ENCODE assay signal across 17 mouse cellular contexts in genomic region chr12:84858149-84859113, GRCm38 (mm10). TPM values are rescaled to one million over a fixed set of nuclear protein-coding genes. Genes with fewer than 3 reads are reported as not detected.
A peak's percentile ranks its signal among the peaks of the same experiment; 100 is the strongest.
DNase-seq lines count a peak whose midpoint lies in the region; ATAC-seq and TF ChIP-seq lines count a peak whose summit lies in the region.
"Had no signal": no experiment of that assay in that cellular context is flagged by ENCODE, and none has a peak within 500 bp of the region (broad histone marks: within the 10 kb centered on the region; RNA-seq: fewer than 3 reads in every experiment).

No protein-coding gene starts in this region.

- H3K4me2 ChIP-seq in limb, embryonic 12.5 days: no peak overlapping the region
- peak overlapping the region; percentile 5; the same call in 1 of the 2 replicates for H3K4me2 ChIP-seq in liver, embryonic 13.5 days
- H3K4me2 ChIP-seq in forebrain, embryonic 12.5 days: no peak overlapping the region
- H3K4me2 ChIP-seq: limb, embryonic 13.5 days; midbrain, embryonic 12.5 days; neural tube, embryonic 13.5 days had no signal

- peaks cover 32% of the 10 kb centered on the region for H3K4me1 ChIP-seq in limb, embryonic 12.5 days (replicated peaks)
- H3K4me1 ChIP-seq in limb, embryonic 10.5 days: peaks cover 29% of the 10 kb centered on the region
- peaks cover 4% of the 10 kb centered on the region for H3K4me1 ChIP-seq in ES-Bruce4 (ENCODE audit: control insufficient read depth, insufficient read depth, low read length)
- peaks cover 60% of the 10 kb centered on the region for H3K4me1 ChIP-seq in liver, embryonic 13.5 days (replicated peaks)
- no peaks in the 10 kb centered on the region for H3K4me1 ChIP-seq in forebrain, embryonic 12.5 days
- H3K4me1 ChIP-seq: midbrain, embryonic 12.5 days; neural tube, embryonic 13.5 days had no signal

- H3K9me3 ChIP-seq in limb, embryonic 12.5 days: no peaks in the 10 kb centered on the region
- H3K9me3 ChIP-seq in limb, embryonic 10.5 days (replicated peaks): no peaks in the 10 kb centered on the region
- no peaks in the 10 kb centered on the region for H3K9me3 ChIP-seq in ES-Bruce4 (replicated peaks; ENCODE audit: control insufficient read depth, insufficient read depth, low read length, poor library complexity, severe bottlenecking)
- H3K9me3 ChIP-seq in liver, embryonic 13.5 days (replicated peaks): no peaks in the 10 kb centered on the region
- no peaks in the 10 kb centered on the region for H3K9me3 ChIP-seq in forebrain, embryonic 12.5 days
- H3K9me3 ChIP-seq: limb, embryonic 13.5 days; midbrain, embryonic 12.5 days; neural tube, embryonic 13.5 days had no signal

- TF ChIP-seq EP300 in ES-Bruce4 (IDR thresholded peaks at IDR 0.05; ENCODE audit: insufficient read depth, low read depth, low read length): no peak

- 30% methylated on average over 17 of the region's 17 CpGs for WGBS in limb, embryonic 12.5 days
- 32% methylated on average over 17 of the region's 17 CpGs for WGBS in limb, embryonic 10.5 days
- 57% methylated on average over 17 of the region's 17 CpGs for WGBS in liver, embryonic 13.5 days (ENCODE audit: insufficient replicate concordance)
- WGBS in forebrain, embryonic 12.5 days: 71% methylated on average over 17 of the region's 17 CpGs

- H3K27ac ChIP-seq in limb, embryonic 12.5 days: no peak overlapping the region
- no peak overlapping the region; the same call in 1 of the 2 replicates for H3K27ac ChIP-seq in limb, embryonic 10.5 days
- H3K27ac ChIP-seq in ES-Bruce4 (ENCODE audit: insufficient read depth, low read length): peak overlapping the region; percentile 54
- peak overlapping the region; percentile 36; the same call in 1 of the 2 replicates for H3K27ac ChIP-seq in liver, embryonic 13.5 days
- H3K27ac ChIP-seq in forebrain, embryonic 12.5 days: no peak overlapping the region
- H3K27ac ChIP-seq: limb, embryonic 13.5 days; midbrain, embryonic 12.5 days; neural tube, embryonic 13.5 days had no signal

- no peak for TF ChIP-seq POLR2A in ES-Bruce4 (IDR thresholded peaks at IDR 0.05; ENCODE audit: insufficient read depth, low read length)

- ATAC-seq in limb, embryonic 12.5 days (ENCODE audit: insufficient number of reproducible peaks, insufficient read depth, low FRiP score, low TSS enrichment, low read depth): peak; percentile 29; the same call in 1 of the 2 replicates
- ATAC-seq in liver, embryonic 13.5 days (ENCODE audit: low read depth): no peak
- ATAC-seq in forebrain, embryonic 12.5 days (ENCODE audit: low FRiP score): no peak
- ATAC-seq: forebrain, embryonic 16.5 days; inflammation-experienced regulatory T-cells, adult 6 months had no signal

- H3K4me3 ChIP-seq in limb, embryonic 12.5 days (replicated peaks): no peak overlapping the region
- H3K4me3 ChIP-seq in limb, embryonic 10.5 days: no peak overlapping the region
- no peak overlapping the region for H3K4me3 ChIP-seq in ES-Bruce4 (ENCODE audit: low read depth, low read length)
- no peak overlapping the region for H3K4me3 ChIP-seq in liver, embryonic 13.5 days (replicated peaks)
- H3K4me3 ChIP-seq in forebrain, embryonic 12.5 days (replicated peaks): no peak overlapping the region
- H3K4me3 ChIP-seq: limb, embryonic 13.5 days; midbrain, embryonic 12.5 days; neural tube, embryonic 13.5 days had no signal

- no peak overlapping the region for H3K9ac ChIP-seq in limb, embryonic 12.5 days (replicated peaks)
- no peak overlapping the region for H3K9ac ChIP-seq in ES-Bruce4 (ENCODE audit: low read depth, poor library complexity, severe bottlenecking)
- no peak overlapping the region for H3K9ac ChIP-seq in liver, embryonic 13.5 days
- no peak overlapping the region for H3K9ac ChIP-seq in forebrain, embryonic 12.5 days
- H3K9ac ChIP-seq: limb, embryonic 13.5 days; midbrain, embryonic 12.5 days; neural tube, embryonic 13.5 days had no signal

- H3K27me3 ChIP-seq in limb, embryonic 12.5 days: peaks cover 13% of the 10 kb centered on the region; the same call in 1 of the 2 replicates
- H3K27me3 ChIP-seq in limb, embryonic 10.5 days (ENCODE audit: low read depth, poor library complexity, severe bottlenecking): no peaks in the 10 kb centered on the region
- no peaks in the 10 kb centered on the region for H3K27me3 ChIP-seq in ES-Bruce4 (ENCODE audit: control insufficient read depth, insufficient read depth, low read length, poor library complexity, severe bottlenecking)
- H3K27me3 ChIP-seq in liver, embryonic 13.5 days: peaks cover 4% of the 10 kb centered on the region; the same call in 1 of the 2 replicates
- no peaks in the 10 kb centered on the region for H3K27me3 ChIP-seq in forebrain, embryonic 12.5 days
- H3K27me3 ChIP-seq: midbrain, embryonic 12.5 days; neural tube, embryonic 13.5 days had no signal

- no peak for DNase-seq in limb, embryonic 10.5 days (ENCODE audit: low spot score)
- DNase-seq in brain, adult 2 months (ENCODE audit: low read depth, low spot score): peak; percentile 6
- DNase-seq in liver, embryonic 13.5 days: no peak
- DNase-seq in adrenal gland, postnatal 10 days: no peak
- DNase-seq in right cerebral cortex, postnatal 10 days (ENCODE audit: low spot score in 2 of 2): no peak
- DNase-seq: adrenal gland, postnatal 36 days; cerebellum, adult 11 months; right cerebral cortex, adult 18-20 months had no signal

- TF ChIP-seq CTCF in ES-Bruce4 (IDR thresholded peaks at IDR 0.05; ENCODE audit: low read depth, low read length): no peak

- no peaks in the 10 kb centered on the region for H3K36me3 ChIP-seq in limb, embryonic 12.5 days
- no peaks in the 10 kb centered on the region for H3K36me3 ChIP-seq in limb, embryonic 10.5 days
- no peaks in the 10 kb centered on the region for H3K36me3 ChIP-seq in ES-Bruce4 (ENCODE audit: control insufficient read depth, insufficient read depth, low read length, poor library complexity, severe bottlenecking)
- H3K36me3 ChIP-seq in liver, embryonic 13.5 days: no peaks in the 10 kb centered on the region
- no peaks in the 10 kb centered on the region for H3K36me3 ChIP-seq in forebrain, embryonic 12.5 days (replicated peaks)
- H3K36me3 ChIP-seq: limb, embryonic 13.5 days; midbrain, embryonic 12.5 days; neural tube, embryonic 13.5 days had no signal

RNA-seq across cellular contexts. Expression of gene Ltbp2, which starts 17.9 kb away (rescaled TPM):
- 0.20 and 0.58 TPM in 2 replicates for polyA plus RNA-seq in limb, embryonic 12.5 days (2016; fragmentation: Nextera tagmentation; extraction: Ambion mirVana)
- polyA plus RNA-seq in limb, embryonic 10.5 days (2016; fragmentation: Nextera tagmentation; extraction: Ambion mirVana): 0.03 TPM in 1 of 2 replicates, not detected in the other
- polyA plus RNA-seq in ES-Bruce4 (2011; ENCODE audit: insufficient read depth, insufficient read length, low read depth, missing spikeins): 1.9 and 2.7 TPM in 2 replicates
- polyA plus RNA-seq in liver, embryonic 13.5 days (2015; fragmentation: Nextera tagmentation; extraction: Ambion mirVana): 0.10 and 0.15 TPM in 2 replicates
- 10 to 100 TPM; 11.4 to 13.6 TPM for total RNA-seq in adrenal gland, postnatal 10 days (2021)
- polyA plus RNA-seq in forebrain, embryonic 12.5 days (2016; fragmentation: Nextera tagmentation; extraction: Ambion mirVana): 0.19 and 0.35 TPM in 2 replicates
- total RNA-seq: granulocyte monocyte progenitor cell, adult 5-6 weeks had no signal
- polyA plus RNA-seq: inflammation-experienced regulatory T-cells, adult 6 months had no signal

Comparison
In these comparisons a context has a peak if more than half of its experiments do, and no peak if none do; other contexts are left out.
1. H3K27ac ChIP-seq: peak in ES-Bruce4 (single experiment) and liver, embryonic 13.5 days (single experiment); none in limb, embryonic 12.5 days (single experiment), limb, embryonic 10.5 days (single experiment) and forebrain, embryonic 12.5 days (single experiment).